Mouse (Mus musculus) testis, adult 2 months (tissue): Measurements from ENCODE around the gene Afap1l2.

Experiments used
- CTCF ChIP-seq: fragments of 200-500 bp; IDR thresholded peaks from 2 replicates; pipeline ENCODE4 v1.5.1; 2012; ENCODE audit warnings: low read depth, mild to moderate bottlenecking, inconsistent platforms, low read length, moderate library complexity; ENCODE audit not compliant: control insufficient read depth, insufficient read depth, insufficient replicate concordance
- POLR2A ChIP-seq: fragments of 200-500 bp; IDR thresholded peaks from 2 replicates; pipeline ENCODE4 v1.6.1; 2012; ENCODE audit warnings: low read depth, mild to moderate bottlenecking, inconsistent platforms, low read length, moderate library complexity; ENCODE audit not compliant: control insufficient read depth

- no peak for TF ChIP-seq CTCF
- TF ChIP-seq POLR2A: no peak
These were observed 23.8 kb downstream of the Afap1l2 start for GRCm38 (mm10) chr19:56984229-56984628.
